23 mouse cellular contexts compared by ENCODE assay signal in genomic region chr7:24563837-24564206, GRCm38 (mm10). TPM values are rescaled to one million over a fixed set of nuclear protein-coding genes. Genes with fewer than 3 reads are reported as not detected.
"Had no signal": no experiment of that assay in that cellular context is flagged by ENCODE, and none has a peak within 500 bp of the region (broad histone marks: within the 10 kb centered on the region; RNA-seq: fewer than 3 reads in every experiment).

No protein-coding gene starts in this region.

- H3K4me3 ChIP-seq: layer of hippocampus, adult 2 months; limb, embryonic 10.5 days; limb, embryonic 13.5 days; midbrain, embryonic 13.5 days had no signal

- H3K4me1 ChIP-seq: limb, embryonic 10.5 days; limb, embryonic 13.5 days; midbrain, embryonic 13.5 days had no signal

- H3K9ac ChIP-seq: limb, embryonic 13.5 days; liver, embryonic 14.5 days; liver, postnatal 0 days; lung, embryonic 14.5 days; midbrain, embryonic 13.5 days had no signal

- DNase-seq: kidney, adult 8-10 months; kidney, postnatal 25 days; layer of hippocampus, adult 9-11 months; liver, postnatal 0 days; lung, embryonic 14.5 days; thymus, adult 18-20 months; thymus, postnatal 4 days had no signal

- H3K27ac ChIP-seq: layer of hippocampus, adult 2 months; limb, embryonic 10.5 days; limb, embryonic 13.5 days; liver, embryonic 14.5 days; macrophage; midbrain, embryonic 13.5 days had no signal

- H3K4me2 ChIP-seq: limb, embryonic 13.5 days; lung, embryonic 14.5 days; midbrain, embryonic 13.5 days had no signal

- H3K9me3 ChIP-seq: limb, embryonic 10.5 days; limb, embryonic 13.5 days; midbrain, embryonic 13.5 days had no signal

- H3K27me3 ChIP-seq: limb, embryonic 13.5 days; midbrain, embryonic 13.5 days had no signal

RNA-seq across cellular contexts. Expression of gene Pinlyp, which starts 17.9 kb away (rescaled TPM):
- total RNA-seq: layer of hippocampus, adult 2 months; layer of hippocampus, postnatal 25 days; left cerebral cortex, adult 18-20 months; left cerebral cortex, postnatal 25 days; liver, adult 2 months; megakaryocyte, adult 5-6 weeks; midbrain, postnatal 0 days had no signal
- polyA plus RNA-seq: large intestine, adult 2 months; limb, embryonic 10.5 days; limb, embryonic 13.5 days; liver, adult 2 months; liver, embryonic 14.5 days; liver, postnatal 0 days; lung, embryonic 14.5 days; macrophage; midbrain, embryonic 13.5 days; midbrain, postnatal 0 days; neural tube, embryonic 11.5 days; neural tube, embryonic 14.5 days; small intestine, adult 2 months had no signal

RNA-seq across cellular contexts. Expression of gene Zfp575, which starts 23.6 kb away (rescaled TPM):
- total RNA-seq: liver, adult 2 months had no signal
- polyA plus RNA-seq: liver, adult 2 months had no signal
